In the genomic region with DNA sequence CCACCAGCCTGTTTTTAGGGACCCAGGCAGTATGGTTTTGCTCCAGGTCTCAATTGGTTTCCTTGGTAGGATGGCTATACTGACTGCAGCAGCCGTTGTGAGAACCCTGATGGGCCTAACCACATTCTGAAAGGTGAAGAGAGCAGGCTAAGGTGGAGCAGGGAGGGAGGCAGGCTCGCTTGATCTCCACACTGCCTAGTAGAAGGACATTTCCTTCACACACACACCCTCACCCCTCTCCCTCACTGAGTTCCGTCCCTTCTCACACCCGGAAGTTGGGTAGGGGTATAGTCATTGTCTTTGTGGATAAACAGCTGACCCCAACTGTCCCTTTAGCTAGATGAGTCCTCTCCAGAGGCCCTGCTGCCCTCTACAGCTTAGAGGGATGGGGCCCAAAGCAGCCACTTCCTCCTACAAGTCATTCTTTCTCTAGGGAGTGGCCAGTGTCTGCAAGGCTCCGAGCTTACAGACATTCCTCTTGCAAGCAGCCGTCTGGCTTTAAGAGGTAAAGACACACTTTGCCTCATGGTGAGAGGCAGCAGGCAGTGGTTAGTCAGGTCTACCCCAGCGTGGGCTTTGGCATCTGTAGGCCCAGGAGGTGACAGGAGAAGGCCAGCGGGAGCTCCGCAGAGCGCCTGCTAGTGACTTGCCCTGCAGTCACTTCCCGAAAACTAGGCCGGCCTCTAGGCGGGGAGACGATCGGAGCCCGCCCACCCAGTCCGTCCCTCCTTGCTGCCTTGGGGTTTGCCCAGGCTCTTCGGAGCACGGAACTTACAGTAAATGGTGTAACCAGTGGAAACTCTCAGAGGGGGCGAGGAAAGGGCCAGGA, we compare ENCODE assay signal across 8 mouse cellular contexts. TPM values are rescaled to one million over a fixed set of nuclear protein-coding genes. Genes with fewer than 3 reads are reported as not detected.
A peak's percentile ranks its signal among the peaks of the same experiment; 100 is the strongest.
DNase-seq lines count a peak whose midpoint lies in the region; ATAC-seq and TF ChIP-seq lines count a peak whose summit lies in the region.

No protein-coding gene starts in this region.

- no peak for ATAC-seq in forebrain, embryonic 15.5 days (replicated peaks)
- no peak for ATAC-seq in neural tube, embryonic 13.5 days (ENCODE audit: low read depth)

- H3K4me2 ChIP-seq in forebrain, embryonic 15.5 days (replicated peaks), result peak overlapping the region; percentile 41
- peak overlapping the region; percentile 52 for H3K4me2 ChIP-seq in neural tube, embryonic 13.5 days

- no peaks in the 10 kb centered on the region for H3K9me3 ChIP-seq in forebrain, embryonic 15.5 days
- H3K9me3 ChIP-seq in neural tube, embryonic 13.5 days, result no peaks in the 10 kb centered on the region

- H3K36me3 ChIP-seq in forebrain, embryonic 15.5 days, result no peaks in the 10 kb centered on the region
- no peaks in the 10 kb centered on the region for H3K36me3 ChIP-seq in neural tube, embryonic 13.5 days

- peak overlapping the region; percentile 24 for H3K4me3 ChIP-seq in forebrain, embryonic 15.5 days
- peak overlapping the region; percentile 42 for H3K4me3 ChIP-seq in layer of hippocampus, adult 2 months
- H3K4me3 ChIP-seq in neural tube, embryonic 13.5 days, result peak overlapping the region; percentile 24

- H3K9ac ChIP-seq in forebrain, embryonic 15.5 days (replicated peaks), result peak overlapping the region; percentile 36; the same call in 1 of the 2 replicates
- peak overlapping the region; percentile 56; the same call in 1 of the 2 replicates for H3K9ac ChIP-seq in neural tube, embryonic 13.5 days

- H3K27ac ChIP-seq in forebrain, embryonic 15.5 days (replicated peaks), result no peak overlapping the region
- peak overlapping the region; percentile 64 for H3K27ac ChIP-seq in layer of hippocampus, adult 2 months
- no peak overlapping the region; the same call in 1 of the 2 replicates for H3K27ac ChIP-seq in neural tube, embryonic 13.5 days (replicated peaks)

- peaks cover 9% of the 10 kb centered on the region; the same call in 1 of the 2 replicates for H3K4me1 ChIP-seq in forebrain, embryonic 15.5 days
- peaks cover 13% of the 10 kb centered on the region for H3K4me1 ChIP-seq in neural tube, embryonic 13.5 days (replicated peaks)

- 14% methylated on average over 20 of the region's 20 CpGs for WGBS in forebrain, embryonic 15.5 days
- WGBS in neural tube, embryonic 13.5 days, result 14% methylated on average over 20 of the region's 20 CpGs

- no peaks in the 10 kb centered on the region for H3K27me3 ChIP-seq in forebrain, embryonic 15.5 days
- peaks cover 34% of the 10 kb centered on the region for H3K27me3 ChIP-seq in neural tube, embryonic 13.5 days

- DNase-seq in CD8-positive naive resting alpha-beta T cell, adult 2 months (ENCODE audit: low read depth in 2 of 2, low spot score in 2 of 2), result peak; percentile 63 to 66
- peak; percentile 55 for DNase-seq in brain, embryonic 14.5 days (ENCODE audit: low read depth)
- peak; percentile 83 to 87 for DNase-seq in heart, postnatal 36 days
- DNase-seq in layer of hippocampus, adult 2 months (ENCODE audit: low spot score in 2 of 2), result peak in 1 of 2 experiments; percentile 32
- peak; percentile 90 to 92 for DNase-seq in lung, adult 18-20 months
- peak; percentile 59 for DNase-seq in testis, postnatal 14 days (ENCODE audit: low spot score)

- intact Hi-C loops in heart, postnatal 36 days (cut with DNase I), result no loop called here

- no peak for TF ChIP-seq CTCF in brain, embryonic 14.5 days (IDR thresholded peaks at IDR 0.05; ENCODE audit: borderline replicate concordance, extremely low read depth, insufficient read depth, insufficient read length)
- TF ChIP-seq CTCF in layer of hippocampus, adult 2 months (conservative IDR thresholded peaks at IDR 0.05), result 0 out of 2 replicates have a peak, but pooled peaks have one; percentile 17

- TF ChIP-seq POLR2A in brain, embryonic 14.5 days (IDR thresholded peaks at IDR 0.05; ENCODE audit: borderline replicate concordance, extremely low read depth, insufficient read depth, insufficient read length, poor library complexity, severe bottlenecking), result no peak

RNA-seq across cellular contexts. Expression of gene Batf, which starts 18.7 kb away (rescaled TPM):
- polyA plus RNA-seq in brain, embryonic 14.5 days (2012; rRNA removed), result 1.1 and 1.3 TPM in 2 replicates
- 0.40 and 0.66 TPM in 2 replicates for polyA plus RNA-seq in forebrain, embryonic 15.5 days (2015; fragmentation: Nextera tagmentation; extraction: Ambion mirVana)
- 1 to 10 TPM in 1 of 2 experiments, under 1 TPM in 1; 0.64 to 1.2 TPM for total RNA-seq in heart, postnatal 36 days (2021)
- total RNA-seq in layer of hippocampus, adult 2 months (2021), result under 1 TPM; 0.41 to 0.64 TPM
- polyA plus RNA-seq in neural tube, embryonic 13.5 days (2015; fragmentation: Nextera tagmentation; extraction: Ambion mirVana), result 0.85 and 0.96 TPM in 2 replicates

RNA-seq across cellular contexts. Expression of gene Flvcr2, which starts 41.1 kb away (rescaled TPM):
- 3.9 and 4.5 TPM in 2 replicates for polyA plus RNA-seq in brain, embryonic 14.5 days (2012; rRNA removed)
- polyA plus RNA-seq in forebrain, embryonic 15.5 days (2015; fragmentation: Nextera tagmentation; extraction: Ambion mirVana), result 4.2 and 4.4 TPM in 2 replicates
- total RNA-seq in heart, postnatal 36 days (2021), result 1 to 10 TPM; 2.3 to 3.1 TPM
- 1 to 10 TPM; 2.0 to 2.6 TPM for total RNA-seq in layer of hippocampus, adult 2 months (2021)
- 4.3 and 4.9 TPM in 2 replicates for polyA plus RNA-seq in neural tube, embryonic 13.5 days (2015; fragmentation: Nextera tagmentation; extraction: Ambion mirVana)
